Comparison of ENCODE assay signal across 28 mouse cellular contexts in genomic region chr4:32683061-32683582, GRCm38 (mm10).
"Had no signal": no experiment of that assay in that cellular context is flagged by ENCODE, and none has a peak within 500 bp of the region (broad histone marks: within the 10 kb centered on the region; RNA-seq: fewer than 3 reads in every experiment).

No protein-coding gene starts in this region.

- DNase-seq: layer of hippocampus, postnatal 36 days; left cerebral cortex, postnatal 4 days; liver; liver, embryonic 13.5 days; liver, postnatal 0 days; lung, adult 2 months; lung, postnatal 14 days; lung, postnatal 36 days had no signal

- H3K4me3 ChIP-seq: left cerebral cortex, adult 2 months; limb, embryonic 10.5 days; limb, embryonic 12.5 days; limb, embryonic 13.5 days; limb, embryonic 15.5 days; liver, embryonic 12.5 days; liver, embryonic 13.5 days; liver, embryonic 15.5 days; megakaryocyte, embryonic 14.5 days; midbrain, embryonic 10.5 days; midbrain, embryonic 12.5 days; midbrain, embryonic 13.5 days; midbrain, embryonic 15.5 days; myocyte; neural tube, embryonic 12.5 days; neural tube, embryonic 13.5 days had no signal

- H3K27ac ChIP-seq: left cerebral cortex, adult 2 months; limb, embryonic 10.5 days; limb, embryonic 12.5 days; limb, embryonic 13.5 days; limb, embryonic 15.5 days; liver, embryonic 12.5 days; liver, embryonic 13.5 days; liver, embryonic 14.5 days; liver, embryonic 15.5 days; macrophage; midbrain, embryonic 10.5 days; midbrain, embryonic 12.5 days; midbrain, embryonic 13.5 days; midbrain, embryonic 15.5 days; neural tube, embryonic 12.5 days; neural tube, embryonic 13.5 days had no signal

- H3K27me3 ChIP-seq: limb, embryonic 12.5 days; limb, embryonic 13.5 days; limb, embryonic 15.5 days; liver, embryonic 12.5 days; liver, embryonic 13.5 days; liver, embryonic 15.5 days; megakaryocyte, embryonic 14.5 days; midbrain, embryonic 12.5 days; midbrain, embryonic 13.5 days; midbrain, embryonic 15.5 days; neural tube, embryonic 12.5 days; neural tube, embryonic 13.5 days had no signal

- ATAC-seq: liver, embryonic 12.5 days; liver, postnatal 0 days; midbrain, embryonic 13.5 days; midbrain, embryonic 15.5 days; midbrain, embryonic 16.5 days had no signal

- H3K9ac ChIP-seq: limb, embryonic 12.5 days; limb, embryonic 13.5 days; limb, embryonic 15.5 days; liver, embryonic 12.5 days; liver, embryonic 13.5 days; liver, embryonic 14.5 days; liver, embryonic 15.5 days; liver, postnatal 0 days; midbrain, embryonic 12.5 days; midbrain, embryonic 13.5 days; midbrain, embryonic 15.5 days; neural tube, embryonic 12.5 days; neural tube, embryonic 13.5 days had no signal

- H3K4me2 ChIP-seq: limb, embryonic 12.5 days; limb, embryonic 13.5 days; limb, embryonic 15.5 days; liver, embryonic 11.5 days; liver, embryonic 12.5 days; liver, embryonic 13.5 days; liver, embryonic 15.5 days; midbrain, embryonic 11.5 days; midbrain, embryonic 12.5 days; midbrain, embryonic 13.5 days; midbrain, embryonic 15.5 days; neural tube, embryonic 12.5 days; neural tube, embryonic 13.5 days had no signal

- H3K9me3 ChIP-seq: limb, embryonic 10.5 days; limb, embryonic 12.5 days; limb, embryonic 13.5 days; limb, embryonic 15.5 days; liver, embryonic 12.5 days; liver, embryonic 13.5 days; liver, embryonic 15.5 days; megakaryocyte, embryonic 14.5 days; midbrain, embryonic 10.5 days; midbrain, embryonic 12.5 days; midbrain, embryonic 13.5 days; midbrain, embryonic 15.5 days; neural tube, embryonic 12.5 days; neural tube, embryonic 13.5 days had no signal

- H3K4me1 ChIP-seq: limb, embryonic 10.5 days; limb, embryonic 12.5 days; limb, embryonic 13.5 days; liver, embryonic 12.5 days; liver, embryonic 13.5 days; liver, embryonic 15.5 days; megakaryocyte, embryonic 14.5 days; midbrain, embryonic 10.5 days; midbrain, embryonic 12.5 days; midbrain, embryonic 13.5 days; midbrain, embryonic 15.5 days; neural tube, embryonic 12.5 days; neural tube, embryonic 13.5 days had no signal
